Mouse (Mus musculus): ENCODE data around the gene Hmcn2.

DNA sequence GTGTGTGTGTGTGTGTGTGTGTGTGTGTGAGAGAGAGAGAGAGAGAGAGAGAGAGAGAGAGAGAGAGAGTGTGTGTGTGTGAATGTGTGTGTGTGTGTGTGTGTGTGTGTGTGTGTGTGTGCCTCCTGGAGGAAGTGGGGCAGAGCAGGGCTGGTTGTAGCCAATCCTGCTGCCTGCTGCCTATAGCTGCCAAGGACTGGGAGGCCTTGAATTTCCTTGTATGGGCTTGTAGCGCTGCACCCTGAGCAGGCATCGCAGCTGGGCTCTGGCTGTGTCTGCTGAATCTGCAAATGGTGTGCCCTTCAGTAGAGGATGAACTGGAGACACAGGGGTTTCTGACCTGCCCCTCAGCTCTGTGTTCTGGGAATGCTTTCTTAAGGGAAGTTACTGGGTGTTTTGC lies 3.9 kb downstream of the Hmcn2 start:
- TF ChIP-seq CTCF (IDR thresholded peaks at IDR 0.05; ENCODE audit: control insufficient read depth, insufficient read depth, insufficient read length) (no peak), FOSL1 (IDR thresholded peaks at IDR 0.05; ENCODE audit: insufficient read depth, low read length, poor library complexity, severe bottlenecking) (no peak)

All from C2C12 (cell line).